In the genomic region with DNA sequence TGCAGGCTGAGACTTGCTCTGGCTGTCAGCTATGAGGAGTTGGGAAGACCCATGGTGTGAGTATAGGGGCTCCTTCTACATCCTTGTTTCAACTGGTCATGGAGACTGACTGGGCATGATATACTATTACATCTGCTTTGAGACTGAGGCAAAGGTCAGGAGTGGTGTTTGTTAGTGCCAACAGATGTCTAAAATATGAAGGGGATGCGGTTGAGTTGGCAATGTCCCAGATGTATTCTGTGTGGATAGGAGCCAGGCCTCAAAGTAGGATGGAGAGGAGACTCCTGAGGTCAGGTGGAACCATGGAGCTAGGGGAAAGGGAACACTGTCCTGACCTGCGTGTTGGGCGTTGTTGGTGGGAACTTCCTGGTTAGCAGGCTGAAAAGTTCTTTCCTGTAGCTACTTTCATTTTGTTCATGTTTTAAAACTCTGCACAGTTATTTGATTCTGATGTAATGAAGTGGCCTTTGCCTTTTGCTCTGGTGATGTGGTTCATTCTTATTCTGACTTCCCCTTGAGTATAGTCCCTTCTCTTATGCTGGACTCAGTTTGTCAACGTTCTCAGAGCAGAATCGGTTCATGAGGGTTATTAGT, we compare ENCODE assay signal across 11 mouse cellular contexts. TPM values are rescaled to one million over a fixed set of nuclear protein-coding genes. Genes with fewer than 3 reads are reported as not detected.
DNase-seq lines count a peak whose midpoint lies in the region; ATAC-seq and TF ChIP-seq lines count a peak whose summit lies in the region.
"Had no signal": no experiment of that assay in that cellular context is flagged by ENCODE, and none has a peak within 500 bp of the region (broad histone marks: within the 10 kb centered on the region; RNA-seq: fewer than 3 reads in every experiment).

No protein-coding gene starts in this region.

- peaks cover 27% of the 10 kb centered on the region; the same call in 1 of the 2 replicates for H3K4me1 ChIP-seq in kidney, embryonic 14.5 days (ENCODE audit: control insufficient read depth, insufficient read depth, low read length)
- H3K4me1 ChIP-seq in kidney, embryonic 16.5 days (ENCODE audit: insufficient read depth, low read length): peaks cover 36% of the 10 kb centered on the region
- peaks cover 12% of the 10 kb centered on the region; the same call in 1 of the 2 replicates for H3K4me1 ChIP-seq in spleen, adult 2 months (ENCODE audit: control insufficient read depth, insufficient read depth, insufficient read length)
- peaks cover 35% of the 10 kb centered on the region for H3K4me1 ChIP-seq in stomach, embryonic 16.5 days (ENCODE audit: control insufficient read depth, insufficient read depth, low read length)

- H3K9me3 ChIP-seq in kidney, embryonic 14.5 days (ENCODE audit: control insufficient read depth, low read length): no peaks in the 10 kb centered on the region
- H3K9me3 ChIP-seq in kidney, embryonic 16.5 days (ENCODE audit: low read length): no peaks in the 10 kb centered on the region
- no peaks in the 10 kb centered on the region for H3K9me3 ChIP-seq in stomach, embryonic 16.5 days (replicated peaks; ENCODE audit: control insufficient read depth, low read length)
- H3K9me3 ChIP-seq: heart, embryonic 10.5 days; neural tube, embryonic 12.5 days had no signal

- 87% methylated on average over 5 of the region's 5 CpGs for WGBS in kidney, embryonic 14.5 days
- WGBS in kidney, embryonic 16.5 days: 85% methylated on average over 5 of the region's 5 CpGs
- 31% methylated on average over 5 of the region's 5 CpGs for WGBS in spleen, adult 2 months
- WGBS in stomach, embryonic 16.5 days: 79% methylated on average over 5 of the region's 5 CpGs

- no peak overlapping the region for H3K4me3 ChIP-seq in kidney, embryonic 14.5 days (ENCODE audit: low read length)
- no peak overlapping the region for H3K4me3 ChIP-seq in kidney, embryonic 16.5 days (ENCODE audit: low read length)
- no peak overlapping the region; the same call in 1 of the 2 replicates for H3K4me3 ChIP-seq in spleen, adult 2 months (ENCODE audit: extremely low read depth, insufficient read depth, insufficient read length)
- no peak overlapping the region for H3K4me3 ChIP-seq in stomach, embryonic 16.5 days (replicated peaks; ENCODE audit: low read length)
- H3K4me3 ChIP-seq: heart, embryonic 10.5 days; neural tube, embryonic 12.5 days had no signal

- TF ChIP-seq CTCF in spleen, adult 2 months (IDR thresholded peaks at IDR 0.05; ENCODE audit: extremely low read depth, insufficient read depth, insufficient read length, insufficient replicate concordance): no peak

- no peak for DNase-seq in spleen, adult 2 months (ENCODE audit: low read depth in 1 of 2, low spot score in 2 of 2)
- no peak for DNase-seq in spleen, postnatal 4 days (ENCODE audit: low spot score in 2 of 2)
- no peak for DNase-seq in layer of hippocampus, adult 9-11 months
- DNase-seq in testis, postnatal 10 days (ENCODE audit: low spot score): no peak

- H3K36me3 ChIP-seq in kidney, embryonic 14.5 days (ENCODE audit: control insufficient read depth, insufficient read depth, low read length): no peaks in the 10 kb centered on the region
- no peaks in the 10 kb centered on the region for H3K36me3 ChIP-seq in kidney, embryonic 16.5 days (ENCODE audit: insufficient read depth, low read length)
- H3K36me3 ChIP-seq in spleen, adult 2 months (ENCODE audit: control insufficient read depth, insufficient read depth, low read length): no peaks in the 10 kb centered on the region
- H3K36me3 ChIP-seq in stomach, embryonic 16.5 days (ENCODE audit: control insufficient read depth, insufficient read depth, low read length): no peaks in the 10 kb centered on the region
- H3K36me3 ChIP-seq: neural tube, embryonic 12.5 days had no signal

- H3K4me2 ChIP-seq in kidney, embryonic 14.5 days (replicated peaks; ENCODE audit: low read depth, low read length): no peak overlapping the region
- H3K4me2 ChIP-seq in kidney, embryonic 16.5 days (replicated peaks; ENCODE audit: low read depth, low read length): no peak overlapping the region
- no peak overlapping the region for H3K4me2 ChIP-seq in stomach, embryonic 16.5 days (ENCODE audit: low read depth, low read length)
- H3K4me2 ChIP-seq: hindbrain, embryonic 14.5 days had no signal

- no peak overlapping the region for H3K9ac ChIP-seq in kidney, embryonic 14.5 days (ENCODE audit: low read depth, low read length)
- H3K9ac ChIP-seq in kidney, embryonic 16.5 days (replicated peaks; ENCODE audit: low read length): no peak overlapping the region
- H3K9ac ChIP-seq in stomach, embryonic 16.5 days (ENCODE audit: low read length): peak overlapping the region; percentile 20; the same call in 1 of the 2 replicates
- H3K9ac ChIP-seq: hindbrain, embryonic 14.5 days; neural tube, embryonic 12.5 days had no signal

- no peak for TF ChIP-seq POLR2A in spleen, adult 2 months (IDR thresholded peaks at IDR 0.05; ENCODE audit: low read depth, low read length)

- H3K27ac ChIP-seq in kidney, embryonic 14.5 days (ENCODE audit: low read depth, low read length): peak overlapping the region; percentile 6; the same call in 1 of the 2 replicates
- H3K27ac ChIP-seq in kidney, embryonic 16.5 days (ENCODE audit: low read length): no peak overlapping the region; the same call in 1 of the 2 replicates
- H3K27ac ChIP-seq in spleen, adult 2 months (ENCODE audit: insufficient read depth, low read length): peak overlapping the region; percentile 19; the same call in 1 of the 2 replicates
- peak overlapping the region; percentile 85 for H3K27ac ChIP-seq in stomach, embryonic 16.5 days (ENCODE audit: low read length)
- H3K27ac ChIP-seq: hindbrain, embryonic 14.5 days; neural tube, embryonic 12.5 days had no signal

- no peak for ATAC-seq in kidney, embryonic 14.5 days (ENCODE audit: low FRiP score, low TSS enrichment)
- no peak for ATAC-seq in kidney, embryonic 16.5 days (ENCODE audit: low FRiP score, low TSS enrichment)
- peak; percentile 29; the same call in 1 of the 2 replicates for ATAC-seq in granulocyte monocyte progenitor cell, adult 5-6 weeks (replicated peaks; ENCODE audit: poor library complexity, severe bottlenecking)
- ATAC-seq in stomach, embryonic 16.5 days (ENCODE audit: insufficient read depth, low FRiP score): no peak

- no peaks in the 10 kb centered on the region for H3K27me3 ChIP-seq in kidney, embryonic 14.5 days (ENCODE audit: control insufficient read depth, insufficient read depth, low read length)
- no peaks in the 10 kb centered on the region for H3K27me3 ChIP-seq in kidney, embryonic 16.5 days (ENCODE audit: insufficient read depth, low read length)
- H3K27me3 ChIP-seq in spleen, adult 2 months (ENCODE audit: control insufficient read depth, insufficient read depth, low read length): no peaks in the 10 kb centered on the region
- no peaks in the 10 kb centered on the region for H3K27me3 ChIP-seq in stomach, embryonic 16.5 days (ENCODE audit: control insufficient read depth, insufficient read depth, low read length)
- H3K27me3 ChIP-seq: neural tube, embryonic 12.5 days had no signal

RNA-seq across cellular contexts. Expression of a gene that starts 32.2 kb away (rescaled TPM):
- 0.40 and 0.47 TPM in 2 replicates for polyA plus RNA-seq in kidney, embryonic 14.5 days (2014; fragmentation: Nextera tagmentation; extraction: Ambion mirVana)
- polyA plus RNA-seq in kidney, embryonic 16.5 days (2015; fragmentation: Nextera tagmentation; extraction: Ambion mirVana): 0.77 and 0.90 TPM in 2 replicates
- 0.04 and 0.11 TPM in 2 replicates for polyA plus RNA-seq in spleen, adult 2 months (2012; rRNA removed)
- total RNA-seq in granulocyte monocyte progenitor cell, adult 5-6 weeks (2014; fragmentation: Nextera tagmentation): 0.52 TPM in 1 of 2 replicates, not detected in the other
- 0.04 and 0.21 TPM in 2 replicates for total RNA-seq in granulocyte monocyte progenitor cell, adult 5-6 weeks (2017)
- 18.3 and 25.8 TPM in 2 replicates for polyA plus RNA-seq in stomach, embryonic 16.5 days (2015; fragmentation: Nextera tagmentation; extraction: Ambion mirVana)

Comparison
In these comparisons a context has a peak if more than half of its experiments do, and no peak if none do; other contexts are left out.
1. RNA of a gene that starts 32.2 kb away (polyA plus RNA-seq): 18.3 to 25.8 TPM in stomach, embryonic 16.5 days; 0.77 to 0.90 TPM in kidney, embryonic 16.5 days, 0.40 to 0.47 TPM in kidney, embryonic 14.5 days and 0.04 to 0.11 TPM in spleen, adult 2 months; every median in the first group is over 10 times any median in the second.